Mouse (Mus musculus): ENCODE measurements around the gene Hpse2. TPM values are rescaled to one million over a fixed set of nuclear protein-coding genes. Genes with fewer than 3 reads are reported as not detected.

The Hpse2 gene
- polyA plus RNA-seq, 1 experiment from 2014 or later, result 3.3 TPM

GRCm38 (mm10) chr19:42965171-42965570, 423.0 kb downstream of the Hpse2 start:
- no peak for TF ChIP-seq CTCF (IDR thresholded peaks at IDR 0.05; ENCODE audit: low read depth)
- no peak for ATAC-seq
- Histone ChIP-seq H3K9ac (ENCODE audit: low read depth, low read length) (no peak overlapping the region), H3K36me3 (ENCODE audit: control insufficient read depth, insufficient read depth) (no peaks in the 10 kb centered on the region), H3K27me3 (replicated peaks; ENCODE audit: control insufficient read depth, insufficient read depth, low read length) (no peaks in the 10 kb centered on the region), H3K4me2 (replicated peaks; ENCODE audit: low read depth) (no peak overlapping the region), H3K9me3 (ENCODE audit: control insufficient read depth) (no peaks in the 10 kb centered on the region), H3K4me1 (replicated peaks; ENCODE audit: control insufficient read depth, insufficient read depth, low read length) (no peaks in the 10 kb centered on the region), H3K4me3 (ENCODE audit: low read depth, low read length) (no peak overlapping the region), H3K27ac (ENCODE audit: low read depth, low read length) (no peak overlapping the region)
- WGBS, result 77% methylated on average over 1 of the region's 1 CpGs

DNA sequence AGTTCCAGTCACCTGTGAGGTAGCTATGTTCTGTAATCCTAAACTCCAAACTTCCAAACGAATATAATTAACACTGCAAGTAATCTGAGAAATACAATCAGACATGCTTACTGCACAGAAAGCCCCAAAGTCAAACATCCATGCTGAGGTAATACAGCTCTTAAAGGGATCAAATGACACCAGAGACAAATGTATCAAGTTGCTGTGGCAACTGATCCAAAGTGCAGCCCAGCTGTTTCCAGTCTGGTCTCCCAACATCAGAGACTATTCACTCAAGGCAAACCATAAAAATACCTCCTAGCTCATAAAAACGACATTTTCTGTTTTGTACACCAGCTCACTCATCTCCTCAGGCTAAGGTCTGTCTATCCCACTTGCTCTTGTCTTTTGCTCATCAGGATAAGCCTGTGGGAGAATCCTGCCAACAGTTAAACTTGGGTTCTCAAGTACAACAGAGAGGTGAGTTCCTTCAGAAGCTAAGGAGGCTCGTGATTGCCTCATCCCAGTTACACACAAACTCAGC, 440.0 kb downstream of the Hpse2 start:
- H3K27me3 ChIP-seq (replicated peaks; ENCODE audit: control insufficient read depth, insufficient read depth, low read length), result no peaks in the 10 kb centered on the region
- H3K4me1 ChIP-seq (replicated peaks; ENCODE audit: control insufficient read depth, insufficient read depth, low read length), result no peaks in the 10 kb centered on the region
- TF ChIP-seq CTCF (IDR thresholded peaks at IDR 0.05; ENCODE audit: low read depth), result no peak
- no peak overlapping the region for H3K4me3 ChIP-seq (ENCODE audit: low read depth, low read length)
- H3K9me3 ChIP-seq (ENCODE audit: control insufficient read depth), result peaks cover 4% of the 10 kb centered on the region; the same call in 1 of the 2 replicates
- no peaks in the 10 kb centered on the region for H3K36me3 ChIP-seq (ENCODE audit: control insufficient read depth, insufficient read depth)
- WGBS, result 21% methylated on average over 3 of the region's 3 CpGs
- no peak for ATAC-seq
- no peak overlapping the region for H3K9ac ChIP-seq (ENCODE audit: low read depth, low read length)
- H3K4me2 ChIP-seq (replicated peaks; ENCODE audit: low read depth), result no peak overlapping the region
- no peak overlapping the region for H3K27ac ChIP-seq (ENCODE audit: low read depth, low read length)

- Histone ChIP-seq H3K36me3 (ENCODE audit: control insufficient read depth, insufficient read depth) (no peaks in the 10 kb centered on the region), H3K4me1 (replicated peaks; ENCODE audit: control insufficient read depth, insufficient read depth, low read length) (no peaks in the 10 kb centered on the region), H3K27me3 (replicated peaks; ENCODE audit: control insufficient read depth, insufficient read depth, low read length) (no peaks in the 10 kb centered on the region), H3K9me3 (ENCODE audit: control insufficient read depth) (no peaks in the 10 kb centered on the region; the same call in 1 of the 2 replicates), H3K27ac (ENCODE audit: low read depth, low read length) (no peak overlapping the region), H3K9ac (ENCODE audit: low read depth, low read length) (no peak overlapping the region), H3K4me2 (replicated peaks; ENCODE audit: low read depth) (no peak overlapping the region), H3K4me3 (ENCODE audit: low read depth, low read length) (no peak overlapping the region)
- ATAC-seq, result no peak
- TF ChIP-seq CTCF (IDR thresholded peaks at IDR 0.05; ENCODE audit: low read depth), result no peak
- 68% methylated on average over 1 of the region's 1 CpGs for WGBS
These were observed 450.6 kb downstream of the Hpse2 start for GRCm38 (mm10) chr19:42937544-42937943.

- H3K4me3 ChIP-seq (ENCODE audit: low read depth, low read length), result no peak overlapping the region
- no peak for ATAC-seq
- H3K27ac ChIP-seq (ENCODE audit: low read depth, low read length), result no peak overlapping the region
- no peak for TF ChIP-seq CTCF (IDR thresholded peaks at IDR 0.05; ENCODE audit: low read depth)
- no peak overlapping the region for H3K9ac ChIP-seq (ENCODE audit: low read depth, low read length)
- H3K9me3 ChIP-seq (ENCODE audit: control insufficient read depth), result no peaks in the 10 kb centered on the region
- no peak overlapping the region for H3K4me2 ChIP-seq (replicated peaks; ENCODE audit: low read depth)
- H3K27me3 ChIP-seq (replicated peaks; ENCODE audit: control insufficient read depth, insufficient read depth, low read length), result no peaks in the 10 kb centered on the region
- H3K4me1 ChIP-seq (replicated peaks; ENCODE audit: control insufficient read depth, insufficient read depth, low read length), result no peaks in the 10 kb centered on the region
- 21% methylated on average over 9 of the region's 9 CpGs for WGBS
- no peaks in the 10 kb centered on the region for H3K36me3 ChIP-seq (ENCODE audit: control insufficient read depth, insufficient read depth)
These were observed 451.4 kb downstream of the Hpse2 start for GRCm38 (mm10) chr19:42936661-42937193.

- Histone ChIP-seq H3K4me2 (replicated peaks; ENCODE audit: low read depth) (no peak overlapping the region), H3K9ac (ENCODE audit: low read depth, low read length) (no peak overlapping the region), H3K27ac (ENCODE audit: low read depth, low read length) (no peak overlapping the region), H3K4me3 (ENCODE audit: low read depth, low read length) (no peak overlapping the region), H3K9me3 (ENCODE audit: control insufficient read depth) (no peaks in the 10 kb centered on the region), H3K27me3 (replicated peaks; ENCODE audit: control insufficient read depth, insufficient read depth, low read length) (no peaks in the 10 kb centered on the region), H3K4me1 (replicated peaks; ENCODE audit: control insufficient read depth, insufficient read depth, low read length) (no peaks in the 10 kb centered on the region), H3K36me3 (ENCODE audit: control insufficient read depth, insufficient read depth) (no peaks in the 10 kb centered on the region)
- no peak for ATAC-seq
- WGBS, result 55% methylated on average over 3 of the region's 3 CpGs
- TF ChIP-seq CTCF (IDR thresholded peaks at IDR 0.05; ENCODE audit: low read depth), result no peak
These were observed 458.5 kb downstream of the Hpse2 start for GRCm38 (mm10) chr19:42929702-42930101.

- Histone ChIP-seq H3K4me3 (ENCODE audit: low read depth, low read length) (no peak overlapping the region), H3K9ac (ENCODE audit: low read depth, low read length) (no peak overlapping the region), H3K27ac (ENCODE audit: low read depth, low read length) (no peak overlapping the region), H3K9me3 (ENCODE audit: control insufficient read depth) (no peaks in the 10 kb centered on the region), H3K27me3 (replicated peaks; ENCODE audit: control insufficient read depth, insufficient read depth, low read length) (no peaks in the 10 kb centered on the region), H3K4me1 (replicated peaks; ENCODE audit: control insufficient read depth, insufficient read depth, low read length) (no peaks in the 10 kb centered on the region), H3K36me3 (ENCODE audit: control insufficient read depth, insufficient read depth) (no peaks in the 10 kb centered on the region), H3K4me2 (replicated peaks; ENCODE audit: low read depth) (no peak overlapping the region)
- WGBS, result 69% methylated on average over 2 of the region's 2 CpGs
- no peak for TF ChIP-seq CTCF (IDR thresholded peaks at IDR 0.05; ENCODE audit: low read depth)
- no peak for ATAC-seq
These were observed 459.9 kb downstream of the Hpse2 start for GRCm38 (mm10) chr19:42928271-42928670.
